Mouse (Mus musculus) hindbrain, embryonic 12.5 days (tissue): ENCODE results near the gene Acan. TPM values are rescaled to one million over a fixed set of nuclear protein-coding genes. Genes with fewer than 3 reads are reported as not detected.

ENCODE experiments used
- ATAC-seq: fragments of 200-750 bp; cut with Nextera tagmentation; 2 replicates; pipeline ENCODE4 v1.8.0; 2017; ENCODE audit warnings: moderate TSS enrichment; ENCODE audit not compliant: low FRiP score
- H3K27ac ChIP-seq: fragments of 300-500 bp; sonication (generic); 2 replicates; pipeline ENCODE4 v1.5.1; 2016; ENCODE audit warnings: mild to moderate bottlenecking
- H3K27me3 ChIP-seq: fragments of 300-500 bp; sonication (generic); 2 replicates; pipeline ENCODE4 v1.6.1; 2016; ENCODE audit warnings: mild to moderate bottlenecking
- H3K36me3 ChIP-seq: fragments of 300-500 bp; sonication (generic); 2 replicates; pipeline ENCODE4 v1.6.1; 2016; ENCODE audit warnings: mild to moderate bottlenecking
- H3K4me1 ChIP-seq: fragments of 300-500 bp; sonication (generic); 2 replicates; pipeline ENCODE4 v1.6.1; 2016
- H3K4me2 ChIP-seq: fragments of 300-500 bp; sonication (generic); replicated peaks from 2 replicates; pipeline ENCODE4 v1.6.1; 2016; ENCODE audit warnings: mild to moderate bottlenecking
- H3K4me3 ChIP-seq: fragments of 300-500 bp; sonication (generic); 2 replicates; pipeline ENCODE4 v1.5.1; 2016; ENCODE audit warnings: mild to moderate bottlenecking
- H3K9ac ChIP-seq: fragments of 300-500 bp; sonication (generic); 2 replicates; pipeline ENCODE4 v1.6.1; 2016; ENCODE audit warnings: mild to moderate bottlenecking, moderate library complexity
- H3K9me3 ChIP-seq: fragments of 300-500 bp; sonication (generic); replicated peaks from 2 replicates; pipeline ENCODE4 v1.6.1; 2016; ENCODE audit warnings: mild to moderate bottlenecking
- WGBS: fragments of 180-500 bp; shearing (Covaris S2); methylation state at CpG from one replicate; pipeline ENCODE4 v1.1.7; 2016; 5-methylcytosine and 5-hydroxymethylcytosine counted together
- polyA plus RNA-seq: library from polyadenylated mRNA; unstranded; fragments of >200 nt; fragmentation: Nextera tagmentation; extraction: Ambion mirVana; gene quantifications from 2 replicates; pipeline ENCODE4 v1.2.1, GENCODE M21; 2016

The Acan gene
- polyA plus RNA-seq, 1 experiment from 2014 or later, result 4.4 TPM

GRCm38 (mm10) chr7:79080572-79081399 lies 27.5 kb downstream of the Acan start:
- Histone ChIP-seq H3K4me1 (no peaks in the 10 kb centered on the region), H3K4me2 (no peak overlapping the region), H3K36me3 (no peaks in the 10 kb centered on the region), H3K27ac (no peak overlapping the region), H3K27me3 (no peaks in the 10 kb centered on the region), H3K9ac (no peak overlapping the region), H3K4me3 (no peak overlapping the region), H3K9me3 (no peaks in the 10 kb centered on the region)
- ATAC-seq, result peak; percentile 76
- 18% methylated on average over 7 of the region's 7 CpGs for WGBS

GRCm38 (mm10) chr7:79089111-79089510 lies 35.8 kb downstream of the Acan start:
- no peak for ATAC-seq
- Histone ChIP-seq H3K4me1 (no peaks in the 10 kb centered on the region), H3K9me3 (no peaks in the 10 kb centered on the region), H3K36me3 (no peaks in the 10 kb centered on the region), H3K9ac (no peak overlapping the region), H3K4me2 (no peak overlapping the region), H3K27ac (no peak overlapping the region), H3K4me3 (no peak overlapping the region), H3K27me3 (no peaks in the 10 kb centered on the region)
- WGBS, result 69% methylated on average over 4 of the region's 4 CpGs

- Histone ChIP-seq H3K36me3 (no peaks in the 10 kb centered on the region), H3K4me1 (no peaks in the 10 kb centered on the region), H3K4me2 (no peak overlapping the region), H3K4me3 (no peak overlapping the region), H3K27ac (no peak overlapping the region), H3K9ac (no peak overlapping the region), H3K27me3 (peaks cover 6% of the 10 kb centered on the region; the same call in 1 of the 2 replicates), H3K9me3 (no peaks in the 10 kb centered on the region)
- 76% methylated on average over 5 of the region's 5 CpGs for WGBS
- ATAC-seq, result no peak
These were observed 43.2 kb downstream of the Acan start for GRCm38 (mm10) chr7:79096492-79096891.

GRCm38 (mm10) chr7:79113848-79114247 lies 60.6 kb downstream of the Acan start:
- H3K4me1 ChIP-seq, result 0 out of 2 replicates have a peak, but pooled peaks cover 7% of the 10 kb centered on the region
- no peak overlapping the region; the same call in 1 of the 2 replicates for H3K27ac ChIP-seq
- H3K27me3 ChIP-seq, result no peaks in the 10 kb centered on the region; the same call in 1 of the 2 replicates
- no peaks in the 10 kb centered on the region for H3K9me3 ChIP-seq
- H3K9ac ChIP-seq, result no peak overlapping the region
- WGBS, result 47% methylated on average over 4 of the region's 4 CpGs
- H3K36me3 ChIP-seq, result no peaks in the 10 kb centered on the region
- H3K4me3 ChIP-seq, result no peak overlapping the region
- peak; percentile 77 for ATAC-seq
- H3K4me2 ChIP-seq, result no peak overlapping the region

GRCm38 (mm10) chr7:79123465-79123864 lies 70.2 kb downstream of the Acan start:
- H3K4me1 ChIP-seq, result peaks cover 4% of the 10 kb centered on the region; the same call in 1 of the 2 replicates
- H3K27me3 ChIP-seq, result no peaks in the 10 kb centered on the region
- no peaks in the 10 kb centered on the region for H3K36me3 ChIP-seq
- 89% methylated on average over 5 of the region's 5 CpGs for WGBS
- no peak overlapping the region for H3K4me3 ChIP-seq
- ATAC-seq, result no peak
- H3K4me2 ChIP-seq, result no peak overlapping the region
- H3K9ac ChIP-seq, result no peak overlapping the region
- no peaks in the 10 kb centered on the region for H3K9me3 ChIP-seq
- H3K27ac ChIP-seq, result no peak overlapping the region

GRCm38 (mm10) chr7:79129883-79130282 lies 76.6 kb downstream of the Acan start:
- H3K9me3 ChIP-seq, result no peaks in the 10 kb centered on the region
- 0 out of 2 replicates have a peak, but pooled peaks cover 2% of the 10 kb centered on the region for H3K36me3 ChIP-seq
- H3K4me2 ChIP-seq, result peak overlapping the region; percentile 46
- H3K9ac ChIP-seq, result no peak overlapping the region
- WGBS, result 7% methylated on average over 8 of the region's 8 CpGs
- H3K27ac ChIP-seq, result no peak overlapping the region
- no peak overlapping the region for H3K4me3 ChIP-seq
- ATAC-seq, result no peak
- H3K27me3 ChIP-seq, result peaks cover 19% of the 10 kb centered on the region
- H3K4me1 ChIP-seq, result peaks cover 23% of the 10 kb centered on the region

GRCm38 (mm10) chr7:79130385-79130784 lies 77.1 kb downstream of the Acan start:
- Histone ChIP-seq H3K9me3 (no peaks in the 10 kb centered on the region), H3K27ac (no peak overlapping the region), H3K9ac (no peak overlapping the region), H3K4me2 (peak overlapping the region; percentile 46), H3K36me3 (0 out of 2 replicates have a peak, but pooled peaks cover 8% of the 10 kb centered on the region), H3K4me3 (peak overlapping the region; percentile 19), H3K4me1 (peaks cover 21% of the 10 kb centered on the region), H3K27me3 (peaks cover 19% of the 10 kb centered on the region)
- no peak for ATAC-seq
- 13% methylated on average over 13 of the region's 13 CpGs for WGBS

GRCm38 (mm10) chr7:79130843-79131444 lies 77.7 kb downstream of the Acan start, which contains the start of gene Hapln3:
Hapln3 (minus strand) TSS chr7:79131018.
- Histone ChIP-seq H3K36me3 (peaks cover 10% of the 10 kb centered on the region; the same call in 1 of the 2 replicates), H3K4me1 (peaks cover 19% of the 10 kb centered on the region), H3K9me3 (no peaks in the 10 kb centered on the region), H3K4me3 (peak within 1 kb of the TSS; percentile 19), H3K27ac (no peak within 1 kb of the TSS), H3K4me2 (peak within 1 kb of the TSS; percentile 46), H3K27me3 (peaks cover 19% of the 10 kb centered on the region), H3K9ac (no peak within 1 kb of the TSS)
- 4% methylated on average over 19 of the region's 19 CpGs for WGBS
- ATAC-seq, result no peak

GRCm38 (mm10) chr7:79133391-79133790 lies 80.1 kb downstream of the Acan start:
- Histone ChIP-seq H3K4me2 (no peak overlapping the region), H3K36me3 (peaks cover 10% of the 10 kb centered on the region; the same call in 1 of the 2 replicates), H3K4me1 (peaks cover 19% of the 10 kb centered on the region), H3K9me3 (no peaks in the 10 kb centered on the region), H3K9ac (no peak overlapping the region), H3K27ac (no peak overlapping the region), H3K4me3 (no peak overlapping the region), H3K27me3 (peaks cover 19% of the 10 kb centered on the region)
- WGBS, result 29% methylated on average over 6 of the region's 6 CpGs
- no peak for ATAC-seq

- no peak overlapping the region for H3K27ac ChIP-seq
- no peak overlapping the region for H3K4me3 ChIP-seq
- no peak overlapping the region for H3K4me2 ChIP-seq
- no peak overlapping the region for H3K9ac ChIP-seq
- H3K27me3 ChIP-seq, result no peaks in the 10 kb centered on the region
- 60% methylated on average over 6 of the region's 6 CpGs for WGBS
- H3K36me3 ChIP-seq, result peaks cover 10% of the 10 kb centered on the region; the same call in 1 of the 2 replicates
- no peaks in the 10 kb centered on the region for H3K4me1 ChIP-seq
- no peak for ATAC-seq
- no peaks in the 10 kb centered on the region for H3K9me3 ChIP-seq
These were observed 86.1 kb downstream of the Acan start for GRCm38 (mm10) chr7:79139328-79139824.

- no peak overlapping the region for H3K9ac ChIP-seq
- no peak overlapping the region for H3K4me2 ChIP-seq
- H3K27ac ChIP-seq, result no peak overlapping the region
- peaks cover 6% of the 10 kb centered on the region; the same call in 1 of the 2 replicates for H3K36me3 ChIP-seq
- H3K4me1 ChIP-seq, result no peaks in the 10 kb centered on the region
- WGBS, result 46% methylated on average over 4 of the region's 4 CpGs
- H3K4me3 ChIP-seq, result no peak overlapping the region
- no peak for ATAC-seq
- H3K27me3 ChIP-seq, result no peaks in the 10 kb centered on the region
- H3K9me3 ChIP-seq, result no peaks in the 10 kb centered on the region
These were observed 86.8 kb downstream of the Acan start for GRCm38 (mm10) chr7:79139891-79140591.

- H3K9me3 ChIP-seq, result no peaks in the 10 kb centered on the region
- no peak overlapping the region for H3K27ac ChIP-seq
- WGBS, result 37% methylated on average over 8 of the region's 8 CpGs
- H3K4me3 ChIP-seq, result no peak overlapping the region
- H3K36me3 ChIP-seq, result no peaks in the 10 kb centered on the region; the same call in 1 of the 2 replicates
- no peaks in the 10 kb centered on the region for H3K27me3 ChIP-seq
- no peak overlapping the region for H3K4me2 ChIP-seq
- no peak overlapping the region for H3K9ac ChIP-seq
- no peaks in the 10 kb centered on the region for H3K4me1 ChIP-seq
- no peak for ATAC-seq
These were observed 87.6 kb downstream of the Acan start for GRCm38 (mm10) chr7:79140897-79141296.
